Mouse (Mus musculus) E14TG2a.4 (cell line): ENCODE data around the gene Prdx1.
A peak's percentile ranks its signal among the peaks of the same experiment; 100 is the strongest.

ENCODE experiments used
- H3K27me3 ChIP-seq: 2 replicates; pipeline ENCODE4 v1.6.1; 2014; ENCODE audit warnings: low read length, control low read depth; ENCODE audit not compliant: insufficient read depth
- H3K36me3 ChIP-seq: 2 replicates; pipeline ENCODE4 v1.6.1; 2014; ENCODE audit warnings: low read length, control low read depth; ENCODE audit not compliant: insufficient read depth
- H3K4me1 ChIP-seq: replicated peaks from 2 replicates; pipeline ENCODE4 v1.6.1; 2014; ENCODE audit warnings: low read depth, low read length, control low read depth
- H3K4me3 ChIP-seq: replicated peaks from 2 replicates; pipeline ENCODE4 v1.5.1; 2014; ENCODE audit warnings: mild to moderate bottlenecking, low read length
- H3K9me3 ChIP-seq: 2 replicates; pipeline ENCODE4 v1.6.1; 2014; ENCODE audit warnings: low read length, control low read depth
- CTCF ChIP-seq: conservative IDR thresholded peaks from 2 replicates; pipeline ENCODE4 v1.5.1; 2014; ENCODE audit warnings: low read length
- NANOG ChIP-seq: IDR thresholded peaks from 2 replicates; pipeline ENCODE4 v1.6.1; 2014; ENCODE audit warnings: borderline replicate concordance, low read length, mixed read lengths
- POU5F1 ChIP-seq: IDR thresholded peaks from 2 replicates; pipeline ENCODE4 v1.6.1; 2014; ENCODE audit warnings: low read length, borderline replicate concordance

Gene Prdx1

DNA sequence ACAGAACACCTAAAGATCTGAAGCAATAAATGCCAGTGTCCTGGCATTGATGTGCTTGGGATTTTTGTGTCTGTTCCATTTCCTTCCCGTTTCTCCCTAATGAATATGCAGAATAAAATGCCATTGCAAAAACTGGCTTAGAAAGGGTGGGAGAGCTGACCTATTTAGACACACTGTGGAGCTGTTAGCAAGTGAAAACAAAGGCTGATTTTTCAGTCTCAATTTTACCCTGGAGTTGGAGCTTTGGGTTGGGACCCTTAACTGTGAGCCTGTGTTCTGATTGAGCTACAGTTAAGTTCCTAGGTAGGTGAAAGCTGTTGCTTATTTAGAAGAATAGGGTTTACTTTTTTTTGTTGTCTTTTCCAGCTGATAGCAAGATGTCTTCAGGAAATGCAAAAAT is 1.7 kb downstream of the Prdx1 start:
- Histone ChIP-seq H3K9me3 (no peaks in the 10 kb centered on the region), H3K27me3 (no peaks in the 10 kb centered on the region), H3K36me3 (peaks cover 57% of the 10 kb centered on the region), H3K4me1 (peaks cover 83% of the 10 kb centered on the region), H3K4me3 (peak overlapping the region; percentile 94)
- TF ChIP-seq CTCF (no peak), NANOG (no peak), POU5F1 (no peak)

DNA sequence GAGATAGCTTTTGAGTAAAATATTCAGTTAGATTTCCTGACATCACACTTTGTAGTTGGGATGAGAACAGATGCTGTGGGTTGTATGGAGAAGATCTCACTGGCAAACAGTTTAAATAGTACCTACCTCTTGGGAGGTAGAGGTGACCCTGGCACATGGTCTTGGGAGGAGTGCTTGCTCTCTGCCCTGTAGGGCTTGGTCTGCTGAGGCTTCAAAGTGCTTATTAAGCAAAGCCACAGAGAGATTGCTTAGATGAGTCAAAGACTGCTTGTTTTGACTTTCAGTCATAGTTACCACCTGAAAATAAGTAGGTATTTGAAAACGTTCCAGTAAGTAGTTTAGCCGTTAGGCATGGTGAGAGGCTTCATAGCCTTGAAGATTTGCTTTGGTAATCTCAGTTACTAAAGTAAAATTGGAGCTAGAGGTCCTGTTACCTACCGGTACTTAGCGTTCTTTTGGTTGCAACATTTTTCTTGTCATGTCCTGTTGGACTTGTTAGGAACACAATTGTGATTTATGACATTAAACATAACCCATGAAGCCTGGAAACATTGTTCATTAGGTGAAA is 4.0 kb downstream of the Prdx1 start:
- H3K36me3 ChIP-seq = peaks cover 81% of the 10 kb centered on the region
- H3K9me3 ChIP-seq = no peaks in the 10 kb centered on the region
- no peak for TF ChIP-seq NANOG
- no peak for TF ChIP-seq CTCF
- no peak for TF ChIP-seq POU5F1
- H3K4me3 ChIP-seq = peak overlapping the region; percentile 94
- H3K27me3 ChIP-seq = no peaks in the 10 kb centered on the region
- H3K4me1 ChIP-seq = peaks cover 83% of the 10 kb centered on the region

DNA sequence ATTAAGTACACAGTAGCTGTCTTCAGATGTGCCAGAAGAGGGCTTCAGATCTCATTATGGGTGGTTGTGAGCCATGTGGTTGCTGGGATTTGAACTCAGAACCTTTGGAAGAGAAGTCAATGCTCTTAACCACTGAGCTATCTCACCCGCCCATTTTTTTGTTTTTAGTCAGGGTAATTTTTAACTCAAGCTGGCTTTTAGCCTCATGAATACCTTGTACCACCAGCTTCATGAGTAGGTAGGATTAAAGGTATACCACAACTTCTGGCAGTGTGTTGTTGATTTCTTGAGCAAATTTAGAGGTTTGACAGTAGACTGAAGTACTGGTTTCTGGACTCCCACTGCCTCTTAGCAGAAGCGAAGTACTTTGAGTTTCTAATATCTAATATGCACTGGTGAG is 6.8 kb downstream of the Prdx1 start:
- Histone ChIP-seq H3K27me3 (no peaks in the 10 kb centered on the region), H3K36me3 (peaks cover 100% of the 10 kb centered on the region), H3K4me3 (no peak overlapping the region), H3K9me3 (no peaks in the 10 kb centered on the region), H3K4me1 (peaks cover 95% of the 10 kb centered on the region)
- TF ChIP-seq NANOG (no peak), POU5F1 (no peak), CTCF (no peak)

DNA sequence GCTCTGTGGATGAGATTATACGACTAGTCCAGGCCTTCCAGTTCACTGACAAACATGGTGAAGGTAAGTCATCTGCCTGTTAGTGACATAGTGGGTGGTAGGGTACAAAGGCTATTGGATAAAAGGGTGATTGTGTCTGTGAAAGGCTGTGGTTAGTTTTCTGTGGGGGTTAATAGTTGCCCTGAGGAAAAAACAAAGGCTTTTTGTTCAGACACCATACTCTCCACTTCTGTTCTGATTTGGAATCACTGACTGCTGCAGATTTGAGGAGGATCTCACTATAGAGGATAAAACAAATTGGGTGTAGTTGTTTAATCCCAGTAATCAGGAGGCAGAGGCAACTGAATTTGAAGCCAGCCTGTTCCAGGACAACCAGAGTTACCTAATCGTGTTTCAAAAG is 8.4 kb downstream of the Prdx1 start:
- Histone ChIP-seq H3K4me1 (peaks cover 95% of the 10 kb centered on the region), H3K36me3 (peaks cover 100% of the 10 kb centered on the region), H3K9me3 (no peaks in the 10 kb centered on the region), H3K27me3 (no peaks in the 10 kb centered on the region), H3K4me3 (no peak overlapping the region)
- TF ChIP-seq CTCF (no peak), NANOG (peak; percentile 71)

DNA sequence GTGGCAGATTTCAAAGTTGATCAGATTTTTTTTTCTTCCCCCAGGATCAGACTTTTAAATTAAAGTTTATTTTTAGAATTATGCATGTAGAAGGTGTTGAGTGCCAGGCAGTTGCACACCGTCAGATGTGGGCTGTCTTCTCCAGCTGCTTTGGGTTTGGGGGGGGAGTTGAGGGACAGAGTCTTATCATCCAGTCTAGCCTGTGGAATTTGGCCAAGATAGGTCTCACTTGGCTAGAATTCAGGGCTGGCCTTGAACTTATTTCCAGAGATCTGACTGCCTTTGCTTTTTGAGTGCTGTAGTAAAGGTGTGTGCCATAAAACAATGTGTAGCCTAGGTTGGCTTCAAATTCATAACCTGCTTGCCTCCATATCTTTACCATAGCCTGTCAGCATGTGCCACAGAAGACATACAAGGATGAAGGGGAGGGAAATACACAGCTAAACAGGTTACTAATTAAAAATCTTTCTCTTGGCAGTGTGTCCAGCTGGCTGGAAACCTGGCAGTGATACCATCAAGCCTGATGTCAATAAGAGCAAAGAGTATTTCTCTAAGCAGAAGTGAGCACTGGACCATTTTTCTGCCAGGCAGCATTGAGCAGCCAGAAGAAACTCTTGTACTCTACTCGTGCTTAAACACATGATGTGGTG is 13.5 kb downstream of the Prdx1 start:
- H3K36me3 ChIP-seq = peaks cover 95% of the 10 kb centered on the region
- H3K27me3 ChIP-seq = no peaks in the 10 kb centered on the region
- H3K9me3 ChIP-seq = no peaks in the 10 kb centered on the region
- H3K4me1 ChIP-seq = peaks cover 66% of the 10 kb centered on the region
- no peak for TF ChIP-seq CTCF
- TF ChIP-seq POU5F1 = no peak
- no peak overlapping the region for H3K4me3 ChIP-seq

DNA sequence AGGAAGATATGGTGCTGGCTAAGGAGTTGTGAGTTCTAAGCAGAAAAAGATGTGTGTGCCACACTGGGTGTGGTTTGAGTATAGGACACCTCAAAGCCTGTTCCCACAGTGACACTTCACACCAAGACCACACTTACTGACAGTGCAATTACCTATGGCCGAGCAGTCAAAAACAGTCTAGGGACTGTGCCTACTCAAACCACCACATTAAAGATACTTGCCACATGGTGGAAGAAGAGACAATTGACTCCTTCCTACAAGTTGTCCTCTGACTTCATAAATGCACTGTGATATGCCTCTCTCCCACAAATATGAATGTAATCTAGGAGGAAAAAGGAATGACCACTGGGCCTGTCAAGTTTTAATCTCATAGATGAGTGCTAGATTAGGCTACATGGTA is 15.6 kb downstream of the Prdx1 start:
- H3K27me3 ChIP-seq = no peaks in the 10 kb centered on the region
- H3K4me1 ChIP-seq = peaks cover 51% of the 10 kb centered on the region
- peaks cover 94% of the 10 kb centered on the region for H3K36me3 ChIP-seq
- no peak for TF ChIP-seq POU5F1
- TF ChIP-seq CTCF = no peak
- TF ChIP-seq NANOG = no peak
- H3K9me3 ChIP-seq = no peaks in the 10 kb centered on the region
- H3K4me3 ChIP-seq = no peak overlapping the region

DNA sequence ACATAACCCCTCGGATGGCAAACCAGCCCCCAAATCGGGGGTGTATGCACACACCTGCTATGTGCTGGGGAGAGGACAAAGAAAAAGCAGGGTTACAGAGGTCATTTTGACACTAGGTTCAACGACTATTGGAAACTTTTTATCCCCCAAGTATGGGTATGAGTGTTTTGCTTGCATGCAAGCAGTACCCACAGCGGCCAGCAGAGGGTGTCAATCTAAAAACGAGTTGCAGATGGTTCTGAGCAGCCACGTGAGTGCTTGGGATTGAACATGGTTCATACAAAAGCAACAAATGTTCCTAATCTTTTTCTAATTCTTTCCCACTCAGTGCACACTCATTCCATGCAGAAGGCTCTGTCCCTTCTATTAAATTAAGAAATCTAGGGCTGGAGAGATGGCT is 18.5 kb downstream of the Prdx1 start:
- peaks cover 39% of the 10 kb centered on the region for H3K4me1 ChIP-seq
- H3K4me3 ChIP-seq = no peak overlapping the region
- no peak for TF ChIP-seq NANOG
- TF ChIP-seq CTCF = peak; percentile 98
- no peaks in the 10 kb centered on the region for H3K9me3 ChIP-seq
- H3K27me3 ChIP-seq = no peaks in the 10 kb centered on the region
- peaks cover 65% of the 10 kb centered on the region for H3K36me3 ChIP-seq

- H3K4me3 ChIP-seq = peak overlapping the region; percentile 85
- peaks cover 47% of the 10 kb centered on the region for H3K36me3 ChIP-seq
- H3K4me1 ChIP-seq = peaks cover 41% of the 10 kb centered on the region
- H3K9me3 ChIP-seq = no peaks in the 10 kb centered on the region
- TF ChIP-seq NANOG = no peak
- no peak for TF ChIP-seq CTCF
- TF ChIP-seq POU5F1 = no peak
- no peaks in the 10 kb centered on the region for H3K27me3 ChIP-seq
These were observed 22.3 kb downstream of the Prdx1 start for GRCm38 (mm10) chr4:116707666-116708065.
